Mouse (Mus musculus) hindbrain, postnatal 0 days (tissue): ENCODE data around the gene 1110032A03Rik. TPM values are rescaled to one million over a fixed set of nuclear protein-coding genes. Genes with fewer than 3 reads are reported as not detected.

Source experiments
- ATAC-seq: fragments of 200-750 bp; cut with Nextera tagmentation; 2 replicates; pipeline ENCODE4 v1.8.0; 2017; ENCODE audit warnings: mild to moderate bottlenecking, moderate TSS enrichment, moderate library complexity
- DNase-seq: peaks from one replicate; pipeline ENCODE4 v3.0.0-alpha.2; 2015; ENCODE audit warnings: low spot score
- H3K27ac ChIP-seq: fragments of 300-500 bp; sonication (generic); 2 replicates; pipeline ENCODE4 v1.5.1; 2014; ENCODE audit warnings: mild to moderate bottlenecking
- H3K27me3 ChIP-seq: fragments of 300-500 bp; sonication (generic); 2 replicates; pipeline ENCODE4 v1.6.1; 2014; ENCODE audit warnings: low read length, mixed read lengths; ENCODE audit not compliant: insufficient read depth
- H3K36me3 ChIP-seq: fragments of 300-500 bp; sonication (generic); 2 replicates; pipeline ENCODE4 v1.6.1; 2014; ENCODE audit warnings: low read length, mixed read lengths; ENCODE audit not compliant: insufficient read depth
- H3K4me1 ChIP-seq: fragments of 300-500 bp; sonication (generic); 2 replicates; pipeline ENCODE4 v1.6.1; 2014; ENCODE audit warnings: antibody characterized with exemption, low read length, mixed read lengths; ENCODE audit not compliant: insufficient read depth
- H3K4me2 ChIP-seq: fragments of 300-500 bp; sonication (generic); 2 replicates; pipeline ENCODE4 v1.6.1; 2014; ENCODE audit warnings: low read depth, mild to moderate bottlenecking, low read length, moderate library complexity, mixed read lengths
- H3K4me3 ChIP-seq: fragments of 300-500 bp; sonication (generic); 2 replicates; pipeline ENCODE4 v1.5.1; 2014; ENCODE audit warnings: low read length
- H3K9ac ChIP-seq: fragments of 300-500 bp; sonication (generic); replicated peaks from 2 replicates; pipeline ENCODE4 v1.6.1; 2014; ENCODE audit warnings: mild to moderate bottlenecking, low read length, moderate library complexity, mixed read lengths
- H3K9me3 ChIP-seq: fragments of 300-500 bp; sonication (generic); 2 replicates; pipeline ENCODE4 v1.6.1; 2016; ENCODE audit warnings: low read length, mixed read lengths
- CTCF ChIP-seq: IDR thresholded peaks from 2 replicates; pipeline ENCODE4 v1.5.1; 2016; ENCODE audit warnings: antibody characterized with exemption, control low read depth, low read depth
- WGBS: fragments of 180-500 bp; shearing (Covaris S2); extraction: QIAGEN DNeasy Blood & Tissue Kit; methylation state at CpG from one replicate; pipeline ENCODE4 v1.1.7; 2014; 5-methylcytosine and 5-hydroxymethylcytosine counted together
- polyA plus RNA-seq: library from polyadenylated mRNA; unstranded; fragments of >200 nt; fragmentation: Nextera tagmentation; extraction: Ambion mirVana; gene quantifications from 2 replicates; pipeline ENCODE4 v1.2.1, GENCODE M21; 2015
- total RNA-seq: library from RNA; depleted of rRNA; stranded (reverse); fragments of >200 nt; gene quantifications from 2 replicates; pipeline ENCODE4 v1.2.3, GENCODE M21; 2014

1110032A03Rik gene
- total and polyA plus RNA-seq, 2 experiments from 2014 or later: 42.3 to 66.2 TPM

DNA sequence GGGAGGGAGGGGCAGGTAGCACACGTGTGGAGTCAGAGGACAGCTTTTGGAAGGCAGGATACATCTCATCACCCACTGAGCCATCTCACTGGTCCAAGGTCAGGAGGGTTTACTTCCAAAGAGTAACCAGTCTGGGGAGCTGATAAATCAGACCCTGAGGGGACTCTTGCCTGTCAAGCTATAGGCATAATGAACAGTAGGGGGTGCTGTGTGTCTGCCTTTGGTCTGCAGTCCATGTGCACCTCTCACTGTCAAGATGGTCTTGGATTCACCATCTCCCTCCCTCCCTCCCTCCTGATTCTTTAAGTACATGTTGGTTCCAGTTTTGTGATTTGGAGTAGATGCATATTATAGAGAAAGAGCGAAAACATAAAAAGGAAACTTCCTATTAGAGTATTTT is 25.7 kb upstream of the 1110032A03Rik start:
- H3K9me3 ChIP-seq: no peaks in the 10 kb centered on the region
- peak; percentile 65 for DNase-seq
- H3K36me3 ChIP-seq: peaks cover 43% of the 10 kb centered on the region
- no peaks in the 10 kb centered on the region for H3K27me3 ChIP-seq
- H3K9ac ChIP-seq: no peak overlapping the region
- no peaks in the 10 kb centered on the region for H3K4me1 ChIP-seq
- no peak overlapping the region for H3K4me2 ChIP-seq
- TF ChIP-seq CTCF: peak; percentile 64
- ATAC-seq: peak; percentile 56; the same call in 1 of the 2 replicates
- WGBS: 66% methylated on average over 2 of the region's 2 CpGs
- no peak overlapping the region for H3K4me3 ChIP-seq
- H3K27ac ChIP-seq: no peak overlapping the region

DNA sequence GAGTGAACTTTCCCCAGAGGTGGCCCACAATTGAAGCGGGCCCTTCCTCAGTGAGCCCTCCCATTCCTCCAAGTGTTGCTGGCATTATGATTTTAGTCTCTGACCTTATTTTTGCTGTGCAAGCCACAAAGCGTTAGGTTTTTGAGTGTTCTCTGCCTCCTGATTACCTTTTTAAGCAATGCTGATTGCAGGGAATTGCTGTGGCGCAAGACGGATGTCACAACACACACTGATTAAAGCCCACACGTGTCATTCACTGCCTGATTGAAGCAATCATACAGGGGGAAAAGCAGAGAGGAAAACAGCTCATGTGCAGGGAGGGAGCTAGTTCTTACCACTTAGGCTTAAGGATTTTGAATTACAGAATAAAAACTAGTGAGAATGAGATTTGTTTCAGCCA is 23.0 kb upstream of the 1110032A03Rik start:
- no peak for ATAC-seq
- no peak overlapping the region for H3K9ac ChIP-seq
- no peak for DNase-seq
- H3K4me2 ChIP-seq: no peak overlapping the region
- H3K36me3 ChIP-seq: peaks cover 31% of the 10 kb centered on the region
- H3K4me1 ChIP-seq: no peaks in the 10 kb centered on the region
- no peak overlapping the region for H3K4me3 ChIP-seq
- no peak overlapping the region for H3K27ac ChIP-seq
- no peaks in the 10 kb centered on the region for H3K9me3 ChIP-seq
- no peaks in the 10 kb centered on the region for H3K27me3 ChIP-seq
- 80% methylated on average over 5 of the region's 5 CpGs for WGBS
- no peak for TF ChIP-seq CTCF

DNA sequence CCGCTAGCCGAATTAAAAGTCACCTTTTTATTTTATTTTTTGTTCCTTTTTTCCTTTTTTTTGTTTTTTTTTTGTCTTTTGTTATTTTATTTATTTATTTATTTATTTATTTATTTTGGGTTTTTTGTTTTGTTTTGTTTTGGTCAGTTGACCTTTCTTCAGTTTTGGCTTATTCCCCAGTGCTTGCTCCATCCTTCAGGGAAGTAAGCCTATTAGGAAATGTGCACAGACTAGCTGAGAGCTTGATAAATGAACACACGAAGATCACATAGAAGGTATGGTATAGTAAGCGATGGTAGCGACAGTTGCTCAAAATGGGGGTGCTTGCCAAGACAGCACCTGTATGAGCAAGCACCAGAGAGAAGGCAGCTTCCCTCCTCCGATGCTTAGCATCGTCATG is 22.3 kb upstream of the 1110032A03Rik start:
- TF ChIP-seq CTCF: no peak
- no peak overlapping the region for H3K27ac ChIP-seq
- no peak overlapping the region for H3K4me2 ChIP-seq
- ATAC-seq (no peak), DNase-seq (no peak)
- H3K27me3 ChIP-seq: no peaks in the 10 kb centered on the region
- H3K36me3 ChIP-seq: peaks cover 25% of the 10 kb centered on the region; the same call in 1 of the 2 replicates
- 95% methylated on average over 7 of the region's 7 CpGs for WGBS
- H3K9me3 ChIP-seq: no peaks in the 10 kb centered on the region
- no peak overlapping the region for H3K9ac ChIP-seq
- no peak overlapping the region for H3K4me3 ChIP-seq
- no peaks in the 10 kb centered on the region for H3K4me1 ChIP-seq

DNA sequence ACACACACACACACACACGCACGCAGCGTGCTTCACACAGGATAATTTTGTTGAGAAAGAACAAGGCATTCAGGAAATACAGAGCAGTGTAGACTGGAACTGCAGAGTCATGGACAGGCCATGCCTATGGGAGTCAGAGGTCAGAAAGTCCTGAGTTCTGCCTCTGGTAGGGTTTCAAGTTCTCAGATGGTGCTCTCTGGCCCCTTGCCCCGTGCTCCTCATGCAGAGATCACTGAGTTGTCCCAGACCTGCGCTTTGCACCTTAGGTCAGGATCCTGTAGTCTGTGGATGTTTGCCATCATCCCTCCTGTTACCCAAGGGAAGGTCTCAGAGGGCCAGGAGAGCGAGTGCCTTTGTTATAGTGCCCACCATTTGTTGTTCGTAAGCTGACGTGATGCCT is 21.5 kb upstream of the 1110032A03Rik start:
- no peak for TF ChIP-seq CTCF
- no peaks in the 10 kb centered on the region for H3K4me1 ChIP-seq
- WGBS: 86% methylated on average over 8 of the region's 8 CpGs
- peaks cover 26% of the 10 kb centered on the region for H3K36me3 ChIP-seq
- H3K27ac ChIP-seq: no peak overlapping the region
- ATAC-seq: no peak
- no peak overlapping the region for H3K9ac ChIP-seq
- no peak overlapping the region for H3K4me3 ChIP-seq
- no peaks in the 10 kb centered on the region for H3K27me3 ChIP-seq
- no peak overlapping the region for H3K4me2 ChIP-seq
- no peak for DNase-seq
- no peaks in the 10 kb centered on the region for H3K9me3 ChIP-seq

DNA sequence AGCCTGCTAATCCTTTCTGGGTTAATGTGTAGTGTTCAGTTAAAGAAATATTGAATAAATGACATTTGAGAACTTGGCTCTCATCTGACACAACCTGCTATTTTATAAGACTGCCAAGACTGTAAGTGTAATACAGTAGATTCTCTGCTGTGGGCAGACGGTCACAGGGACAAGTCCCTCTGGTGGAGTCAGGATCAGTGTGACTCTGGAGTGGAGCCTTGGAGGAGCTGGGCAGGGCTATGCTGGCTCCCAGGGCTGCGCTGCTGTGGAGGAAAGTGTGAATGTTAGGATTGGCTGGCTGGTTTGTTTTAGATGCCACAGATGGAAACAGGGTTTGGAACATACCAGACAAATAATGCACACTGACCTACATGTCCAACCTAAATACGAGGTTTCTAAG is 19.9 kb upstream of the 1110032A03Rik start:
- Histone ChIP-seq H3K9ac (no peak overlapping the region), H3K9me3 (no peaks in the 10 kb centered on the region), H3K27me3 (no peaks in the 10 kb centered on the region), H3K36me3 (peaks cover 19% of the 10 kb centered on the region), H3K4me2 (no peak overlapping the region), H3K27ac (no peak overlapping the region), H3K4me3 (no peak overlapping the region), H3K4me1 (no peaks in the 10 kb centered on the region)
- ATAC-seq: no peak
- no peak for DNase-seq
- 90% methylated on average over 3 of the region's 3 CpGs for WGBS
- no peak for TF ChIP-seq CTCF

DNA sequence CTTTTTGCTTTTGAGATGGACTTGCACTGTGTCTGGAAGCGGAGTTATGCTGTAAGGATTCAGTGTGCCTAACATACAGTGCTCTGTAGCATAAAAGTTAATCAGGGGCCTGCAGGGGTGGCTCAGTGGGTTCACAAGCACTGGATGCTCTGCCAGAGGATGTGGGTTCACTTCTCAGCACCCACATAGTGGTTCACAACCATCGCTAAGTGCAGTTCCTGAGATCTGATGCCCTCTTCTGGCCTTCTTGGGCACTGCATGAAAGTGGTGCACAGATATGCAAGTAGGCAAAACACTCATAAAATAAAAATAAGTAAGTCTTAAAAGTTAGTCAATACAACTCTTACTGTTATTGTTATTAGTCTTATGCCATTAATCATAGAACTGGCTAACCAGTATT is 6.8 kb upstream of the 1110032A03Rik start:
- H3K27me3 ChIP-seq: no peaks in the 10 kb centered on the region
- no peak overlapping the region for H3K4me2 ChIP-seq
- H3K4me1 ChIP-seq: no peaks in the 10 kb centered on the region
- WGBS: 72% methylated on average over 2 of the region's 2 CpGs
- no peaks in the 10 kb centered on the region for H3K9me3 ChIP-seq
- peak; percentile 61 for TF ChIP-seq CTCF
- ATAC-seq (no peak), DNase-seq (peak; percentile 45)
- no peak overlapping the region for H3K4me3 ChIP-seq
- no peak overlapping the region for H3K9ac ChIP-seq
- H3K36me3 ChIP-seq: peaks cover 66% of the 10 kb centered on the region
- H3K27ac ChIP-seq: no peak overlapping the region

DNA sequence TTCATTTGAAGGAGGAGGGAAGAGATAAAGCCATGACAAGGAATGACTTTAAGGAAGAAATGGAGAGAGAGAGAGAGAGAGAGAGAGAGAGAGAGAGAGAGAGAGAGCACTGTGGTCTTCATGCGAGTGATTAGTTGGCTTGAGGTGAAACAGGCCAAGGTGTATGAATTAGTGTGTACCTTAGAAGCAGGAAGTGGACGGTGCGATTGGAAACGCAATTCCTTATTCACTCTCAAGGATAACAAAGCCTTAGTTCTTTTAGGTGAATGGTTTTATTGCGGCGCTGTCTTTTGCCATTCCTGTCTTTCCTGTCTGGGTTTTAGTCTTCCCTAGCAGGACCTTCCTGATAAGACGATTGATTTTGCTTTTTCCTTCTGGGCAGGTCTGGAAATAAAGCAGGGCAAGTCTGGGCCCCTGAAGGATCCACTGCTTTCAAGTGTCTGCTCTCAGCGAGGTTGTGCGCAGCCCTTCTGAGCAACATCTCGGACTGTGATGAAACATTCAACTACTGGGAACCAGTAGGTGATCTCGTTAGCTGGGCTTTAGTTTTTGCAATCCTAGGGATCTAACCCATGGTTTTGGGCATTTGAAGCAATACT is 941 bp upstream of the 1110032A03Rik start:
- ATAC-seq: no peak
- peaks cover 5% of the 10 kb centered on the region; the same call in 1 of the 2 replicates for H3K4me1 ChIP-seq
- H3K36me3 ChIP-seq: peaks cover 30% of the 10 kb centered on the region
- H3K27ac ChIP-seq: peak overlapping the region; percentile 91
- H3K9me3 ChIP-seq: no peaks in the 10 kb centered on the region
- no peaks in the 10 kb centered on the region for H3K27me3 ChIP-seq
- TF ChIP-seq CTCF: no peak
- no peak for DNase-seq
- peak overlapping the region; percentile 89 for H3K4me2 ChIP-seq
- 71% methylated on average over 11 of the region's 11 CpGs for WGBS
- H3K4me3 ChIP-seq: peak overlapping the region; percentile 87
- H3K9ac ChIP-seq: peak overlapping the region; percentile 90
